Comparison of ENCODE assay signal across 8 mouse cellular contexts in the genomic region with DNA sequence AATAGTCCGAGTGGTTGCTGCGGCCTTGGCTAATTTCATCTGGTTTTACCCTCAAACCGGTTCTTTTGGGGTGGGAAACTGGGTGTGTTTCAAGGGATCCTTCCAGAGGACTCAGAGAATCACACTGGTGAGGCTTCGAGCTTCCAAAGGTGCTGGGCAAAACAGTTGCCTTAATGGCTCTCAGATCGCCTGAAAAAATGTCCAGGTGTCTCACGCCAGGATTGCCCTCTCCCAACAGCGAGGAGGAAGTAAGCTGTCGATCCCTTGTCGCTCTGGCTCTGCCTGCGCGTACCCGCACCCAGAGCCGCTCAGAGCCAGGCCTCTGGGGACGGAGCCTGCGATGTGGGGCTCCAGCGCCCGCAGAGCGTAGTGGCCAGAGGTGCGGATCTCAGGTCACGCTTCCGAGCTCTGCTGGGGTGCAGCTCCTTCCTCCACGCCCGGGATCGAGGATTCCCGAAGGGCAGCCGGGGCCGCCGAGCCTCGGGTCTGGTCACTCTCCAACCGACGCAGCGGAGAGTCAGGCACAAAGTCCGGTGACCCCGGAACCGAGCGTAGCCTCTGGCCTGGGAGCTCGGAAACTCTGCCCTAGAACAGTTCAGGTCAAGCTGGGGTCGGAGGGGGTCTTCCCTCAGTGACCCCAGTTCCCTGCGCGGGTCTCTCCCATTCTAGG. TPM values are rescaled to one million over a fixed set of nuclear protein-coding genes. Genes with fewer than 3 reads are reported as not detected.
DNase-seq lines count a peak whose midpoint lies in the region; ATAC-seq and TF ChIP-seq lines count a peak whose summit lies in the region.

No protein-coding gene starts in this region.

- H3K4me3 ChIP-seq in cerebellum, adult 2 months (replicated peaks; ENCODE audit: insufficient read depth, low read depth, low read length) = peak overlapping the region; percentile 27
- peak overlapping the region; percentile 57 for H3K4me3 ChIP-seq in intestine, embryonic 14.5 days (ENCODE audit: low read depth, low read length)
- H3K4me3 ChIP-seq in liver, embryonic 13.5 days (replicated peaks) = peak overlapping the region; percentile 56

- H3K36me3 ChIP-seq in intestine, embryonic 14.5 days (ENCODE audit: control insufficient read depth, insufficient read depth, low read length) = no peaks in the 10 kb centered on the region
- no peaks in the 10 kb centered on the region for H3K36me3 ChIP-seq in liver, embryonic 13.5 days

- TF ChIP-seq POLR2A in cerebellum, adult 2 months (IDR thresholded peaks at IDR 0.05; ENCODE audit: borderline replicate concordance, insufficient read depth, low read length) = no peak

- peak overlapping the region; percentile 85 for H3K4me2 ChIP-seq in intestine, embryonic 14.5 days (ENCODE audit: low read length)
- H3K4me2 ChIP-seq in liver, embryonic 13.5 days = peak overlapping the region; percentile 55

- H3K27ac ChIP-seq in cerebellum, adult 2 months (ENCODE audit: insufficient read depth, low read length) = no peak overlapping the region
- H3K27ac ChIP-seq in intestine, embryonic 14.5 days (ENCODE audit: low read depth) = no peak overlapping the region
- H3K27ac ChIP-seq in liver, embryonic 13.5 days = peak overlapping the region; percentile 64

- H3K9ac ChIP-seq in intestine, embryonic 14.5 days (ENCODE audit: low read length) = peak overlapping the region; percentile 57
- H3K9ac ChIP-seq in liver, embryonic 13.5 days = peak overlapping the region; percentile 66

- H3K27me3 ChIP-seq in cerebellum, adult 2 months (ENCODE audit: control insufficient read depth, insufficient read depth, low read length) = peaks cover 7% of the 10 kb centered on the region; the same call in 1 of the 2 replicates
- peaks cover 96% of the 10 kb centered on the region for H3K27me3 ChIP-seq in intestine, embryonic 14.5 days (replicated peaks; ENCODE audit: control insufficient read depth, insufficient read depth, low read length)
- peaks cover 91% of the 10 kb centered on the region for H3K27me3 ChIP-seq in liver, embryonic 13.5 days

- TF ChIP-seq CTCF in cerebellum, adult 2 months (IDR thresholded peaks at IDR 0.05; ENCODE audit: borderline replicate concordance, insufficient read depth, low read depth, low read length) = no peak

- no peak for ATAC-seq in intestine, embryonic 14.5 days (replicated peaks; ENCODE audit: low FRiP score, low TSS enrichment, low read depth)
- peak; percentile 14; the same call in 1 of the 2 replicates for ATAC-seq in liver, embryonic 13.5 days (ENCODE audit: low read depth)

- no peaks in the 10 kb centered on the region for H3K4me1 ChIP-seq in cerebellum, adult 2 months (ENCODE audit: control insufficient read depth, insufficient read depth, low read length)
- H3K4me1 ChIP-seq in intestine, embryonic 14.5 days (replicated peaks; ENCODE audit: control insufficient read depth, insufficient read depth, low read length) = peaks cover 3% of the 10 kb centered on the region; the same call in 1 of the 2 replicates
- no peaks in the 10 kb centered on the region for H3K4me1 ChIP-seq in liver, embryonic 13.5 days (replicated peaks)

- peak in 1 of 2 experiments; percentile 22 for DNase-seq in cerebellum, adult 2 months
- no peak for DNase-seq in cerebellum, adult 8-10 months
- peak; percentile 64 for DNase-seq in embryo, embryonic 10 days (ENCODE audit: low spot score)
- DNase-seq in intestine, embryonic 14.5 days (ENCODE audit: low spot score) = peak; percentile 79
- no peak for DNase-seq in liver, embryonic 13.5 days
- DNase-seq in adipocyte (ENCODE audit: low spot score) = no peak
- DNase-seq in thymus, postnatal 25 days = no peak
- DNase-seq in urinary bladder, postnatal 14 days (ENCODE audit: low spot score) = no peak

- H3K9me3 ChIP-seq in intestine, embryonic 14.5 days (ENCODE audit: control insufficient read depth, low read length) = no peaks in the 10 kb centered on the region
- H3K9me3 ChIP-seq in liver, embryonic 13.5 days (replicated peaks) = no peaks in the 10 kb centered on the region

- WGBS in cerebellum, adult 2 months = 4% methylated on average over 40 of the region's 40 CpGs
- 5% methylated on average over 40 of the region's 40 CpGs for WGBS in intestine, embryonic 14.5 days
- 2% methylated on average over 40 of the region's 40 CpGs for WGBS in liver, embryonic 13.5 days (ENCODE audit: insufficient replicate concordance)

RNA-seq across cellular contexts. Expression of gene Sall1, which starts 3.1 kb away (rescaled TPM):
- polyA plus RNA-seq in cerebellum, adult 2 months (2012; rRNA removed) = 6.5 and 8.2 TPM in 2 replicates
- 2.8 and 3.3 TPM in 2 replicates for polyA plus RNA-seq in intestine, embryonic 14.5 days (2014; fragmentation: Nextera tagmentation; extraction: Ambion mirVana)
- 0.85 and 1.0 TPM in 2 replicates for polyA plus RNA-seq in liver, embryonic 13.5 days (2015; fragmentation: Nextera tagmentation; extraction: Ambion mirVana)

Comparison
In these comparisons a context has a peak if more than half of its experiments do, and no peak if none do; other contexts are left out.
1. DNase-seq: peak in embryo, embryonic 10 days (single experiment) and intestine, embryonic 14.5 days (single experiment); none in cerebellum, adult 8-10 months (single experiment), liver, embryonic 13.5 days (single experiment), adipocyte (single experiment), thymus, postnatal 25 days (single experiment) and urinary bladder, postnatal 14 days (single experiment).
2. Peak in every context shown above with its lines, with median percentiles within 50 percentile points of each other: H3K4me3 ChIP-seq.